Mouse (Mus musculus): ENCODE data around the gene Slc38a3. TPM values are rescaled to one million over a fixed set of nuclear protein-coding genes. Genes with fewer than 3 reads are reported as not detected.

The Slc38a3 gene
- total and polyA plus RNA-seq, 2 experiments from 2014 or later: 4.0 to 16.9 TPM

DNA sequence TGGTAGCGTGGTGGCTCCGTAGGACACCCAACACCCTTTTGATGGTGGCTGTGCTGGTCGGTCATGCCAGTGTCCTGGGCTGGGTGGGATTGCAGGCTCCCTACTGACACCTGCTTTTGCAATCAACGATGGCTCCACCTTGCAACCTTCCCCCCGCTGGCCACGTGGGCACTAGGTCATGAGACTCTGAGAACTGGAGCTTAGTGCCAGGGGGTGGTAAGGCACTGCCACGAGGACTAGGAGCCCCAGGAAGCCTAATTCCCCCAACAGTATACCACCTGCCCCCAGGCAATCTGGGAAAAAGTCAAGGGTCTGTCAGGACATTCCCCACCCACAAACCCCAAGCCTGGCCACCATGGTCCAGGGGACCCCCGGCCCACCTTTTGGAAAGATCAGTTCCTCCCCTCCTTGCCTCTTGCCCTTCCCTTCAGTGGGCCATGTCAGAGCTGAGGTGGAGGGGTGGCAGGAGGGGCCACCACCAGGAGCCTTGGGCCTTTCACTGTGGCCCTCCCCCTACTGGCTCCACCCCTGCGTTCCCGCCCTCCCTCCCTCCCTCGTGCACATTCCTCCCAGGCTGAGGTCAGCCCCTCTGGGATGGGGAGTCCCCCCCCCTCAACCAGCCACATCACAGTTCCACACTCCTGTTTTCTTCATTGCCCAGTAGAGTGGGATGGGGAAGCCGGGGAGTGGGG is 60.4 kb downstream of the Slc38a3 start, which contains the start of gene Sema3b:
TSS of gene Sema3b (minus strand) at position 489 of the 692 bp plus-strand sequence.
- whole genome bisulfite sequencing: 46% methylated on average over 12 of the region's 12 CpGs
- TF ChIP-seq EP300 (IDR thresholded peaks at IDR 0.05; ENCODE audit: low read depth) (no peak), CTCF (IDR thresholded peaks at IDR 0.05; ENCODE audit: low read depth) (no peak)
- ATAC-seq (ENCODE audit: insufficient read depth, low read depth): peak; percentile 9; the same call in 1 of the 2 replicates
- peaks cover 4% of the 10 kb centered on the region for H3K36me3 ChIP-seq (replicated peaks; ENCODE audit: control insufficient read depth, insufficient read depth, low read length)
- no peak within 1 kb of the TSS for H3K4me3 ChIP-seq (ENCODE audit: low read depth, low read length)
- peak; percentile 47 for DNase-seq (ENCODE audit: low spot score)
- 0 out of 2 replicates have a peak within 1 kb of the TSS, but pooled peaks have one; percentile 28 for H3K9ac ChIP-seq (replicated peaks; ENCODE audit: low read depth, low read length)
- H3K4me2 ChIP-seq (ENCODE audit: low read depth, low read length): peak within 1 kb of the TSS; percentile 62
- no peaks in the 10 kb centered on the region for H3K27me3 ChIP-seq (ENCODE audit: control insufficient read depth, insufficient read depth, low read length)
- peak within 1 kb of the TSS; percentile 83 for H3K27ac ChIP-seq (ENCODE audit: low read depth)
- H3K9me3 ChIP-seq (replicated peaks; ENCODE audit: control insufficient read depth, low read length): no peaks in the 10 kb centered on the region
- H3K4me1 ChIP-seq (ENCODE audit: control insufficient read depth, insufficient read depth): peaks cover 49% of the 10 kb centered on the region

- 35% methylated on average over 9 of the region's 9 CpGs for WGBS
- no peaks in the 10 kb centered on the region for H3K9me3 ChIP-seq (replicated peaks; ENCODE audit: control insufficient read depth, low read length)
- H3K4me1 ChIP-seq (ENCODE audit: control insufficient read depth, insufficient read depth): peaks cover 49% of the 10 kb centered on the region
- peak overlapping the region; percentile 28; the same call in 1 of the 2 replicates for H3K9ac ChIP-seq (replicated peaks; ENCODE audit: low read depth, low read length)
- TF ChIP-seq CTCF (IDR thresholded peaks at IDR 0.05; ENCODE audit: low read depth) (no peak), EP300 (IDR thresholded peaks at IDR 0.05; ENCODE audit: low read depth) (no peak)
- peak overlapping the region; percentile 83 for H3K27ac ChIP-seq (ENCODE audit: low read depth)
- peak overlapping the region; percentile 13; the same call in 1 of the 2 replicates for H3K4me3 ChIP-seq (ENCODE audit: low read depth, low read length)
- no peaks in the 10 kb centered on the region for H3K27me3 ChIP-seq (ENCODE audit: control insufficient read depth, insufficient read depth, low read length)
- no peaks in the 10 kb centered on the region for H3K36me3 ChIP-seq (replicated peaks; ENCODE audit: control insufficient read depth, insufficient read depth, low read length)
- ATAC-seq (ENCODE audit: insufficient read depth, low read depth) (no peak), DNase-seq (ENCODE audit: low spot score) (no peak)
- H3K4me2 ChIP-seq (ENCODE audit: low read depth, low read length): peak overlapping the region; percentile 62
These were observed 61.6 kb downstream of the Slc38a3 start for GRCm38 (mm10) chr9:107607653-107608245.

- H3K27ac ChIP-seq (ENCODE audit: low read depth): peak overlapping the region; percentile 83
- peaks cover 44% of the 10 kb centered on the region for H3K4me1 ChIP-seq (ENCODE audit: control insufficient read depth, insufficient read depth)
- no peaks in the 10 kb centered on the region for H3K9me3 ChIP-seq (replicated peaks; ENCODE audit: control insufficient read depth, low read length)
- TF ChIP-seq CTCF (IDR thresholded peaks at IDR 0.05; ENCODE audit: low read depth) (no peak), EP300 (IDR thresholded peaks at IDR 0.05; ENCODE audit: low read depth) (no peak)
- H3K9ac ChIP-seq (replicated peaks; ENCODE audit: low read depth, low read length): peak overlapping the region; percentile 60
- 72% methylated on average over 2 of the region's 2 CpGs for WGBS
- H3K4me2 ChIP-seq (ENCODE audit: low read depth, low read length): peak overlapping the region; percentile 62
- no peaks in the 10 kb centered on the region for H3K36me3 ChIP-seq (replicated peaks; ENCODE audit: control insufficient read depth, insufficient read depth, low read length)
- DNase-seq (ENCODE audit: low spot score): no peak
- no peak for ATAC-seq (ENCODE audit: insufficient read depth, low read depth)
- H3K4me3 ChIP-seq (ENCODE audit: low read depth, low read length): peak overlapping the region; percentile 37
- no peaks in the 10 kb centered on the region for H3K27me3 ChIP-seq (ENCODE audit: control insufficient read depth, insufficient read depth, low read length)
These were observed 62.3 kb downstream of the Slc38a3 start for GRCm38 (mm10) chr9:107607036-107607435.

DNA sequence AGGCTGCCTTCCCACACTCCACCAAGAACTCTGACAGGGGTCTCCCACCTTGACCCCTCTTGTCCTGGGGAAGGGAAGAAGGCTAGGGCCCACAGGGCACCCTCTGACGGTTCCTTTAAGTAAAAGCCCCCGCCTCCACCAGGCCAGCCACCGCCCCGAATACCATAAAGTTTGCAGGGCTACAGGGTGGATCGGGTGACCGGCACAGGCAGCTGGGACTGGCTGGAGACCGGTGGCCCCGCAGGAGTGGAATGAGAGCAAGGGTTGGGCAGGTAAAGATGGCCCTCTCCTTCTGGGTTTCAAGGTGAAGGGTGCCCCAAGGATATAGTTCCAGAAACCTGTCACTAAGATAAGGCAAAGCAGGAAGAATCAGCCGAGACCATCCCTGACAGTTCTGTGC is 62.7 kb downstream of the Slc38a3 start:
- DNase-seq (ENCODE audit: low spot score) (no peak), ATAC-seq (ENCODE audit: insufficient read depth, low read depth) (peak; percentile 32; the same call in 1 of the 2 replicates)
- Histone ChIP-seq H3K9me3 (replicated peaks; ENCODE audit: control insufficient read depth, low read length) (no peaks in the 10 kb centered on the region), H3K4me1 (ENCODE audit: control insufficient read depth, insufficient read depth) (peaks cover 40% of the 10 kb centered on the region), H3K4me2 (ENCODE audit: low read depth, low read length) (peak overlapping the region; percentile 62), H3K27ac (ENCODE audit: low read depth) (peak overlapping the region; percentile 83), H3K9ac (replicated peaks; ENCODE audit: low read depth, low read length) (peak overlapping the region; percentile 60), H3K4me3 (ENCODE audit: low read depth, low read length) (peak overlapping the region; percentile 37), H3K36me3 (replicated peaks; ENCODE audit: control insufficient read depth, insufficient read depth, low read length) (no peaks in the 10 kb centered on the region), H3K27me3 (ENCODE audit: control insufficient read depth, insufficient read depth, low read length) (no peaks in the 10 kb centered on the region)
- no peak for TF ChIP-seq CTCF (IDR thresholded peaks at IDR 0.05; ENCODE audit: low read depth)
- no peak for TF ChIP-seq EP300 (IDR thresholded peaks at IDR 0.05; ENCODE audit: low read depth)
- 24% methylated on average over 9 of the region's 9 CpGs for WGBS

DNA sequence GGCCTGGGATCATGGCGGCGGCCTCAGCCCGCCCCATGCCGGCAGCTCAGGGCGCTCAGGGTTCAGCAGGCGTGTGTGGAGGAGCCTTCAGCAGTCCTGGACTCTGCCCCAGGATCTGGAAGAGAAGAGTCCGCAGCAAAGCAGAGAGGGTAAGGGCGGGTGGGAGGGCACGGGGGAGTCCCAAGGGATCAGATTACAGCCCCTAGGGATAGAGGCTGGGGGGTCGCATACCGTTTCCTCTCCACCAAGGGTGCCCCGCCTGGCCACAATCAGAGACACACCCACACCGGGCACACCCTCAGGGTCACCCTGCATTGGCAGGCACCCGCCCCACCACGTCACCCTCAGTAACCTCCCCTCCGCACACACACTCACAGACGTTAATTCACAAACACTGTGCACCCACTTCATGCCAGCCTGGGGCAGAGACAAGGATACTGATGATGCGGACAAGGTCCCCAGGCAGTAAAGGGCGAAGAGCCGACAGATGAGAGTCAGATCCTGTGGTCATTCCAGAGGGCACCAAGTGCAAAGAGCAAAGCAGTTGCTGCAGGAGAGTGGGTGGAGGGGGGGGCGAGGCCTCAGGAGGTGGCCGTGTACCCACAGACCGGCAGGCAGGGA is 64.2 kb downstream of the Slc38a3 start:
- Histone ChIP-seq H3K27ac (ENCODE audit: low read depth) (peak overlapping the region; percentile 83), H3K4me3 (ENCODE audit: low read depth, low read length) (peak overlapping the region; percentile 14; the same call in 1 of the 2 replicates), H3K4me2 (ENCODE audit: low read depth, low read length) (peak overlapping the region; percentile 50), H3K9ac (replicated peaks; ENCODE audit: low read depth, low read length) (no peak overlapping the region), H3K4me1 (ENCODE audit: control insufficient read depth, insufficient read depth) (peaks cover 25% of the 10 kb centered on the region), H3K9me3 (replicated peaks; ENCODE audit: control insufficient read depth, low read length) (no peaks in the 10 kb centered on the region), H3K27me3 (ENCODE audit: control insufficient read depth, insufficient read depth, low read length) (no peaks in the 10 kb centered on the region), H3K36me3 (replicated peaks; ENCODE audit: control insufficient read depth, insufficient read depth, low read length) (0 out of 2 replicates have a peak, but pooled peaks cover 5% of the 10 kb centered on the region)
- TF ChIP-seq CTCF (IDR thresholded peaks at IDR 0.05; ENCODE audit: low read depth) (no peak), EP300 (IDR thresholded peaks at IDR 0.05; ENCODE audit: low read depth) (no peak)
- 42% methylated on average over 23 of the region's 23 CpGs for WGBS
- ATAC-seq (ENCODE audit: insufficient read depth, low read depth): peak; percentile 39; the same call in 1 of the 2 replicates
- peak; percentile 56 for DNase-seq (ENCODE audit: low spot score)

Data from heart, postnatal 0 days (tissue).